Mouse (Mus musculus) forebrain, embryonic 16.5 days (tissue): Measurements from ENCODE around the gene Lonrf3. TPM values are rescaled to one million over a fixed set of nuclear protein-coding genes. Genes with fewer than 3 reads are reported as not detected.

Experiments
- ATAC-seq: fragments of 200-750 bp; cut with Nextera tagmentation; 2 replicates; pipeline ENCODE4 v1.8.0; 2017; ENCODE audit warnings: mild to moderate bottlenecking, moderate library complexity
- H3K27ac ChIP-seq: fragments of 300-500 bp; sonication (generic); 2 replicates; pipeline ENCODE4 v1.5.1; 2014; ENCODE audit warnings: low read length, control low read depth
- H3K27me3 ChIP-seq: fragments of 300-500 bp; sonication (generic); replicated peaks from 2 replicates; pipeline ENCODE4 v1.6.1; 2014; ENCODE audit warnings: low read length; ENCODE audit not compliant: control insufficient read depth, insufficient read depth
- H3K36me3 ChIP-seq: fragments of 300-500 bp; sonication (generic); 2 replicates; pipeline ENCODE4 v1.6.1; 2014; ENCODE audit not compliant: control insufficient read depth, insufficient read depth
- H3K4me1 ChIP-seq: fragments of 300-500 bp; sonication (generic); replicated peaks from 2 replicates; pipeline ENCODE4 v1.6.1; 2014; ENCODE audit warnings: low read length; ENCODE audit not compliant: control insufficient read depth, insufficient read depth
- H3K4me2 ChIP-seq: fragments of 300-500 bp; sonication (generic); 2 replicates; pipeline ENCODE4 v1.6.1; 2014; ENCODE audit warnings: mild to moderate bottlenecking, low read length, control low read depth
- H3K4me3 ChIP-seq: fragments of 300-500 bp; sonication (generic); replicated peaks from 2 replicates; pipeline ENCODE4 v1.5.1; 2014; ENCODE audit warnings: mild to moderate bottlenecking, low read length, control low read depth
- H3K9ac ChIP-seq: fragments of 300-500 bp; sonication (generic); replicated peaks from 2 replicates; pipeline ENCODE4 v1.6.1; 2014; ENCODE audit warnings: low read depth, low read length, control low read depth
- H3K9me3 ChIP-seq: fragments of 300-500 bp; sonication (generic); 2 replicates; pipeline ENCODE4 v1.6.1; 2016; ENCODE audit warnings: low read length; ENCODE audit not compliant: control insufficient read depth
- WGBS: fragments of 180-500 bp; shearing (Covaris S2); extraction: QIAGEN DNeasy Blood & Tissue Kit; methylation state at CpG from one replicate; pipeline ENCODE4 v1.1.7; 2014; 5-methylcytosine and 5-hydroxymethylcytosine counted together
- microRNA-seq: library from miRNA; unstranded; fragments of <30 nt; microRNA quantifications from one replicate; pipeline ENCODE4, GENCODE M21; 2017
- polyA plus RNA-seq: library from polyadenylated mRNA; unstranded; fragments of >200 nt; fragmentation: Nextera tagmentation; extraction: Ambion mirVana; gene quantifications from 2 replicates; pipeline ENCODE4 v1.2.1, GENCODE M21; 2015

Gene Lonrf3
- polyA plus RNA-seq, 1 experiment from 2014 or later: 0.66 TPM

DNA sequence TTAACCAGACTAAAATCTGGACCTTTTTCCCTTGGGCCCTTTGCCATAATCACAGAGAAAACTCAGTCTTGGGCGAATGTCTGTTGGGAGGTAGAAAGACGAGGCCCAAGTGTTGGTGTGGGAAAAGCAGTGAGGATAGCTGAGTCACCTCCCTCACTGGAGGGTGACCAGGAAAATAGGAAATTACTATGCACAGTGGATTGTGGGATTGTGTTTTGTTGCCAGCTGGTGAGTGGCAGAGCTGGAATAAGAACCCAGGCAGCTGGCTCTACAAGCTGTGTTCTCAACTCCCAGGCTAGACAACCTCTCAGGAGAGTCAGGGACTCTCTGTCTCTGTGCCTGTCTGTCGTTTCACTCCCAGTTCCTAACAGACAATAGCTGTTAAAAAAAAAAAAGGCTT lies 61.8 kb downstream of the Lonrf3 start:
- no peak overlapping the region for H3K9ac ChIP-seq
- no peaks in the 10 kb centered on the region for H3K36me3 ChIP-seq
- H3K4me1 ChIP-seq: no peaks in the 10 kb centered on the region; the same call in 1 of the 2 replicates
- H3K4me2 ChIP-seq: no peak overlapping the region
- H3K27ac ChIP-seq: no peak overlapping the region
- WGBS: 38% methylated on average over 3 of the region's 3 CpGs
- ATAC-seq: peak; percentile 68
- no peaks in the 10 kb centered on the region for H3K27me3 ChIP-seq
- H3K9me3 ChIP-seq: no peaks in the 10 kb centered on the region
- H3K4me3 ChIP-seq: no peak overlapping the region

DNA sequence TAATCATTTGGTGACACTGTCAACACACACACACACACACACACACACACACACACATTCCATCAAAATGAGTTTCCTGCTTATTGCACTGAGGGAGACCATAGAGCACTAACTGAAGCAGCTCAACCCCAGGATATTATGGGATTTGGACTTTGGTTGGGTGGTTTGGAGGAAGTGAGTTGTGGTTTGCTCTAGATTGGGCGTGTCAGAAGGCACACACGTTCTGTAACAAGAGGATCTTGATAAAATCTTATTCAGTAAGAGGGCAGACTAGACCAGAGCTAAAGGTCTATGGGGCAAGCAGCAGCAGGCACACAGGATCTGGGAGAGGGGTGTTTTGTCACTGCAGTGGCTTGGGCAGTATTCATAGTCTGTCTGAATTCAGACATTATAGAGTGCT lies 62.4 kb downstream of the Lonrf3 start:
- H3K4me1 ChIP-seq: no peaks in the 10 kb centered on the region; the same call in 1 of the 2 replicates
- no peaks in the 10 kb centered on the region for H3K36me3 ChIP-seq
- no peak overlapping the region for H3K27ac ChIP-seq
- 83% methylated on average over 2 of the region's 2 CpGs for WGBS
- no peaks in the 10 kb centered on the region for H3K9me3 ChIP-seq
- H3K9ac ChIP-seq: no peak overlapping the region
- H3K27me3 ChIP-seq: no peaks in the 10 kb centered on the region
- H3K4me3 ChIP-seq: no peak overlapping the region
- ATAC-seq: no peak
- no peak overlapping the region for H3K4me2 ChIP-seq

- WGBS: 64% methylated on average over 6 of the region's 6 CpGs
- H3K4me2 ChIP-seq: no peak overlapping the region
- H3K9me3 ChIP-seq: no peaks in the 10 kb centered on the region
- no peak overlapping the region for H3K27ac ChIP-seq
- H3K27me3 ChIP-seq: no peaks in the 10 kb centered on the region
- ATAC-seq: peak; percentile 51
- no peak overlapping the region for H3K9ac ChIP-seq
- no peaks in the 10 kb centered on the region; the same call in 1 of the 2 replicates for H3K4me1 ChIP-seq
- no peaks in the 10 kb centered on the region for H3K36me3 ChIP-seq
- H3K4me3 ChIP-seq: no peak overlapping the region
Measured at GRCm38 (mm10) chrX:36392672-36393071, 64.5 kb downstream of the Lonrf3 start.

- WGBS: 46% methylated on average over 6 of the region's 6 CpGs
- ATAC-seq: peak; percentile 82
- H3K4me1 ChIP-seq: no peaks in the 10 kb centered on the region; the same call in 1 of the 2 replicates
Measured at GRCm38 (mm10) chrX:36393279-36393678, 65.1 kb downstream of the Lonrf3 start.

GRCm38 (mm10) chrX:36400980-36401379 lies 72.8 kb downstream of the Lonrf3 start, which contains the start of gene Gm6268:
Gene Gm6268, plus strand, starts transcription at chrX:36401280.
- no peaks in the 10 kb centered on the region for H3K9me3 ChIP-seq
- no peak within 1 kb of the TSS for H3K4me2 ChIP-seq
- H3K36me3 ChIP-seq: no peaks in the 10 kb centered on the region
- no peak within 1 kb of the TSS for H3K27ac ChIP-seq
- H3K9ac ChIP-seq: no peak within 1 kb of the TSS
- ATAC-seq: no peak
- WGBS: 94% methylated on average over 13 of the region's 13 CpGs
- no peaks in the 10 kb centered on the region for H3K27me3 ChIP-seq
- H3K4me3 ChIP-seq: no peak within 1 kb of the TSS
- H3K4me1 ChIP-seq: no peaks in the 10 kb centered on the region

More at GRCm38 (mm10) chrX:36393279-36393678, 65.1 kb downstream of the Lonrf3 start:
- no peak overlapping the region for H3K4me2 ChIP-seq
- H3K27ac ChIP-seq: no peak overlapping the region
- H3K4me3 ChIP-seq: no peak overlapping the region
- no peak overlapping the region for H3K9ac ChIP-seq
- H3K9me3 ChIP-seq: no peaks in the 10 kb centered on the region
- no peaks in the 10 kb centered on the region for H3K36me3 ChIP-seq
- no peaks in the 10 kb centered on the region for H3K27me3 ChIP-seq

DNA sequence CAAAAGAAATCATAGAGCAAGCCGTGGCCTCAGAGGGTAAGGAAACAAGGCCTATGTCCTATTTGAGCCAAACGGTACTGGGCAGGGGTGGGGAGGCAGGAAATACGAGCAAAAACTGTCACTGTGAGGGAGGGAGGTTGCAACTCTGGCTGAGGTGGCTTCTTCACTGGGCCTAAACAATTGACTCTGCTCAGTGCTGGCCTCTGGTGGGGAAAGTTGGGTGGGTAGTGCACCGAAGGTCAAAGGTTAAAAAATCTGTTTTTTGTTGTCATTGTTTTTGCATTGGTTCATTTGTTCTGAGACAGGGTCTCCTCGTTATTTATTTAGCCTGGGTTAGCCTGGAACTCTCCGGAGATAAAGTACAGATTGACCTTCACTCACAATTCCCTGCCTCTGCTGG lies 74.2 kb downstream of the Lonrf3 start:
- Histone ChIP-seq H3K4me2 (no peak overlapping the region), H3K4me3 (no peak overlapping the region), H3K27me3 (no peaks in the 10 kb centered on the region), H3K36me3 (no peaks in the 10 kb centered on the region), H3K9me3 (no peaks in the 10 kb centered on the region), H3K9ac (no peak overlapping the region), H3K27ac (no peak overlapping the region), H3K4me1 (no peaks in the 10 kb centered on the region)
- no peak for ATAC-seq
- WGBS: 63% methylated on average over 6 of the region's 6 CpGs

Small RNA genes lying within 50 kb of the gene (microRNA-seq; reads per million reads assigned to microRNA genes)
- not detected for gene Gm44485

Other genes with a start within 250 kb of the Lonrf3 start
- 5.9 and 6.5 TPM in 2 replicates for gene Il13ra1, start 216.2 kb upstream of the Lonrf3 start, polyA plus RNA-seq
- 164 and 300 TPM in 2 replicates for gene Zcchc12, start 132.4 kb upstream of the Lonrf3 start, polyA plus RNA-seq
- gene Gm6268, start 72.9 kb downstream of the Lonrf3 start, polyA plus RNA-seq: not detected in 2 replicates
- gene Gm14569, start 163.5 kb downstream of the Lonrf3 start, polyA plus RNA-seq: not detected in 2 replicates